Mouse (Mus musculus) forebrain, embryonic 10.5 days (tissue): ENCODE data around the gene Rit1. TPM values are rescaled to one million over a fixed set of nuclear protein-coding genes. Genes with fewer than 3 reads are reported as not detected.
"Not testable (repeated sequence)": the region's sequence is repeated elsewhere in the genome, so short reads cannot be mapped to it uniquely, and the experiment has no call there.

Source experiments
- DNase-seq: peaks from one replicate; pipeline ENCODE4 v3.0.0-alpha.2; 2017; ENCODE audit warnings: low spot score; ENCODE audit errors: extremely low spot score
- H3K27ac ChIP-seq: fragments of 300-500 bp; sonication (generic); 2 replicates; pipeline ENCODE4 v1.5.1; 2016; ENCODE audit warnings: mild to moderate bottlenecking
- H3K27me3 ChIP-seq: fragments of 300-500 bp; sonication (generic); 2 replicates; pipeline ENCODE4 v1.6.1; 2016; ENCODE audit warnings: mild to moderate bottlenecking; ENCODE audit not compliant: poor library complexity, severe bottlenecking
- H3K36me3 ChIP-seq: fragments of 300-500 bp; sonication (generic); replicated peaks from 2 replicates; pipeline ENCODE4 v1.6.1; 2016; ENCODE audit warnings: mild to moderate bottlenecking, moderate library complexity
- H3K4me1 ChIP-seq: fragments of 300-500 bp; sonication (generic); 2 replicates; pipeline ENCODE4 v1.6.1; 2016
- H3K4me3 ChIP-seq: fragments of 300-500 bp; sonication (generic); 2 replicates; pipeline ENCODE4 v1.5.1; 2016; ENCODE audit warnings: mild to moderate bottlenecking, moderate library complexity
- H3K9me3 ChIP-seq: fragments of 300-500 bp; sonication (generic); 2 replicates; pipeline ENCODE4 v1.6.1; 2016; ENCODE audit warnings: mild to moderate bottlenecking, moderate library complexity
- WGBS: fragments of 180-500 bp; shearing (Covaris S2); methylation state at CpG from one replicate; pipeline ENCODE4 v1.1.7; 2016; 5-methylcytosine and 5-hydroxymethylcytosine counted together
- polyA plus RNA-seq: library from polyadenylated mRNA; unstranded; fragments of >200 nt; fragmentation: Nextera tagmentation; extraction: Ambion mirVana; gene quantifications from 2 replicates; pipeline ENCODE4 v1.2.1, GENCODE M21; 2016

Rit1 gene
- polyA plus RNA-seq, 1 experiment from 2014 or later, result 32.3 TPM

DNA sequence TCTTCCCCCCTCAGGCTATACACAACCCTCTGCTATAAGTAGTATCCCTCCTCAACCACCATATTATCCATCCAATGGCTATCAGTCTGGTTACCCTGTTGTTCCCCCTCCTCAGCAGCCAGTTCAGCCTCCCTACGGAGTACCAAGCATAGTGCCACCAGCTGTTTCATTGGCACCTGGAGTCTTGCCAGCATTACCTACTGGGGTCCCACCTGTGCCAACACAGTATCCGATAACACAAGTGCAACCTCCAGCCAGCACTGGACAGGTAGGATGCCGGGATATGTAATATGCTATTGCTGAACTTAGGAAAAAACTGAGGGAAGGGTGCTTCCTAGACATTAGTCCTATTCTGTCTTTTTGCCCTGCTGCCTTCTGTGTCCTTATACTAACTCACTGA is 16.4 kb upstream of the Rit1 start:
- WGBS, result 97% methylated on average over 3 of the region's 3 CpGs
- H3K27ac ChIP-seq, result no peak overlapping the region
- H3K27me3 ChIP-seq, result no peaks in the 10 kb centered on the region
- H3K9me3 ChIP-seq, result no peaks in the 10 kb centered on the region
- peaks cover 99% of the 10 kb centered on the region for H3K36me3 ChIP-seq
- no peak for DNase-seq
- no peak overlapping the region for H3K4me3 ChIP-seq
- no peaks in the 10 kb centered on the region for H3K4me1 ChIP-seq

DNA sequence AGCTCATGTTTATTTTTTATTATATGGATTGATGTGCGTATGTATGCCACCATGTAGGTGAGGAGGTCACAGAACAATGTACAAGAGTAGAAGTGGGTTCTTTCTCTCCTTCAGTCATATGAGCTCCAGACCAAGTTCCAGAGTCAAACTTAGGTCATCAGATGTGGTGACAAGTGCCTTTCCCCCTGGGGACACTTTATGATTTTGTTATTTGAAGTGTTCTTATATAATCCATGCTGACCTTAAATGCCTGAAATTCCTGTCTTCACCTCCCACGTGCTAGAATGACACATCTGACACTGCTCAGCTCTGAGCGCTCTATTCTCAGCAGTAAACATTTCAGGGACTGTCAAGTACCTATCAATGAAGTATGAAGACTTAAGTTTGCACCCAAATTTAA is 15.4 kb upstream of the Rit1 start:
- no peaks in the 10 kb centered on the region for H3K9me3 ChIP-seq
- peaks cover 99% of the 10 kb centered on the region for H3K36me3 ChIP-seq
- DNase-seq, result no peak
- no peak overlapping the region for H3K4me3 ChIP-seq
- no peaks in the 10 kb centered on the region for H3K4me1 ChIP-seq
- H3K27ac ChIP-seq, result no peak overlapping the region
- H3K27me3 ChIP-seq, result no peaks in the 10 kb centered on the region
- 90% methylated on average over 3 of the region's 3 CpGs for WGBS

DNA sequence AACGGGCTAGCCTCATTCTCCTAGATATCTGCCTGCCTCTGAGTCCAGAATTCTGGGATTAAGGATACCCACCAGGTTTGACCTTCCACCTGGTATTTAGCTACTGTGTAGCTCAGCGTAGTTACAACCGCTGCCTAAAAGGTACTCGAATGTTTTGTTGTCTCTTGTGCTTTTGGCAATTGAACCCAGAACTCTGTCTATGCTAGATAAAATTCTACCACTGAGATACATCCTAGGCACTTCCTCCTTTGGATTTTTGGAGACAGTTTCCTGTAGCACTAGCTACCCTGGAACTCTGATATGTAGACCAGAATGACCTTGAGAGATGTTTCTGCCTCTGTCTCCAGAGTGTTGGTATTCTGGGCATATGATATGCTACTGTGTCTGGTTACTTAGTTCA is 2.9 kb upstream of the Rit1 start:
- DNase-seq, result no peak
- no peaks in the 10 kb centered on the region for H3K9me3 ChIP-seq
- H3K36me3 ChIP-seq, result peaks cover 69% of the 10 kb centered on the region
- peaks cover 20% of the 10 kb centered on the region for H3K4me1 ChIP-seq
- no peak overlapping the region for H3K4me3 ChIP-seq
- no peaks in the 10 kb centered on the region for H3K27me3 ChIP-seq
- no peak overlapping the region for H3K27ac ChIP-seq
- 93% methylated on average over 4 of the region's 4 CpGs for WGBS

DNA sequence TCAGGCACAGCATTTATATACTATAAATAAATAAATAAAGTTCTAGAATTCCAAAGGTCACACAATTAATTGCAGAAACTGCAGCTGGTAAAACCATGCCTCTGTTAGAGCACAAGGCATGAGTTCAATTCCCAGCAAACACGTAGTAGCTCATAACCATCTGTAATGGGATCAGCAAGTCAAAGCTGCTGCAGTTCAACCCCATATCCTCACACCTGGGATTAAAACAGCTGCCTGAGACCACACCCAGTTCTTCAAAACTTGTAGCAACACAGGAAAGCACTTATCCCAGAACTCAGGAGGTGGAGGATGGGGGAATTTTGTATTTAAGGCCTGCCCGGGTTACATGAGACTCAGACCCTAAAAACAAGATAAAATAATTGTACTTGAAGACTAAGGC is 1.9 kb upstream of the Rit1 start:
- Histone ChIP-seq H3K27me3 (no peaks in the 10 kb centered on the region), H3K4me3 (no peak overlapping the region), H3K36me3 (peaks cover 69% of the 10 kb centered on the region), H3K27ac (no peak overlapping the region), H3K4me1 (peaks cover 25% of the 10 kb centered on the region), H3K9me3 (no peaks in the 10 kb centered on the region)
- WGBS, result 81% methylated on average over 2 of the region's 2 CpGs
- DNase-seq, result no peak

DNA sequence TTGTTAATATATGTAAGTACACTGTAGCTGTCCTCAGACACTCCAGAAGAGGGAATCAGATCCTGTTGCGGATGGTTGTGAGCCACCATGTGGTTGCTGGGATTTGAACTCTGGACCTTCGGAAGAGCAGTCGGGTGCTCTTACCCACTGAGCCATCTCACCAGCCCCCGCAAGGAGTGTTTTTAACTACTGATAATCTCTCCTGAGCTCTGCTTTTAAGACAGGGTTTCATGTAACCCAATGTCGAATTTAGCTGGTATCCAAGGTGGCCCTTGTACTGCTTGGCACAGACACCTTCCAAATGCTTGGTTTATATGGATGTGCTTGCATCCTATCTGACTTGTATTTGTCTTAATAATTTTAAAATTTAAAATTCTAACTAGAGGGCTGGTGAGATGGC is 922 bp upstream of the Rit1 start:
- H3K36me3 ChIP-seq, result peaks cover 69% of the 10 kb centered on the region

GRCm38 (mm10) chr3:88717198-88717798 is 660 bp downstream of the Rit1 start:
- peak overlapping the region; percentile 86 for H3K27ac ChIP-seq
- H3K27me3 ChIP-seq, result no peaks in the 10 kb centered on the region
- peaks cover 66% of the 10 kb centered on the region for H3K36me3 ChIP-seq
- peak overlapping the region; percentile 82 for H3K4me3 ChIP-seq
- DNase-seq, result peak; percentile 38
- no peaks in the 10 kb centered on the region for H3K9me3 ChIP-seq
- H3K4me1 ChIP-seq, result peaks cover 25% of the 10 kb centered on the region
- WGBS, result 12% methylated on average over 9 of the region's 9 CpGs

More for the DNA sequence above, 922 bp upstream of the Rit1 start:
- not testable (repeated sequence) for H3K27ac ChIP-seq, H3K9me3 ChIP-seq, H3K27me3 ChIP-seq, DNase-seq, H3K4me3 ChIP-seq
- H3K4me1 ChIP-seq, result peaks cover 25% of the 10 kb centered on the region
- 93% methylated on average over 5 of the region's 5 CpGs for WGBS

- H3K9me3 ChIP-seq, result no peaks in the 10 kb centered on the region
- no peaks in the 10 kb centered on the region for H3K27me3 ChIP-seq
- peaks cover 25% of the 10 kb centered on the region for H3K4me1 ChIP-seq
- no peak for DNase-seq
- H3K27ac ChIP-seq, result no peak overlapping the region
- peaks cover 61% of the 10 kb centered on the region for H3K36me3 ChIP-seq
- peak overlapping the region; percentile 82 for H3K4me3 ChIP-seq
- WGBS, result 82% methylated on average over 1 of the region's 1 CpGs
These were observed 1.2 kb downstream of the Rit1 start for GRCm38 (mm10) chr3:88717831-88718230.

- H3K4me3 ChIP-seq, result no peak overlapping the region
- peaks cover 59% of the 10 kb centered on the region for H3K36me3 ChIP-seq
- H3K27ac ChIP-seq, result no peak overlapping the region
- H3K4me1 ChIP-seq, result peaks cover 25% of the 10 kb centered on the region
- DNase-seq, result no peak
- WGBS, result 89% methylated on average over 2 of the region's 2 CpGs
- H3K9me3 ChIP-seq, result peaks cover 8% of the 10 kb centered on the region; the same call in 1 of the 2 replicates
- no peaks in the 10 kb centered on the region for H3K27me3 ChIP-seq
These were observed 2.5 kb downstream of the Rit1 start for GRCm38 (mm10) chr3:88719098-88719497.

DNA sequence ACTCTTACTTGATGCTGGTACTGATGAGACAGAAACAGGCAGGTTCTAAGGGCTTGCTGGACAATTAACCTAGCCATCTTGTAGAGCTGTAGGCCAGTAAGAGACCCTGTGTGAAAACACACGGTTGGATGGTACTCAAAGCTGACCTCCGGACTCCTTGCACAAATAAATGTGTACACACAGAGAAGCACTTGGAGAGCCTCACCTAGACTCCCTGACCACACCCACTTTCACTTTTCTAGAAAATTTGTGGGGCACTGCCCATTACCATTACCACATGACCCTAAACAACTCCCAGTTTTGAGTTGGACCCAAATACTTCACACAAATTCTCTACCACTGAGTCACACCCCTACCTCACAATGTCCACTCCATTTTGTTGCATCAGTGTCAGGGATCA is 19.9 kb downstream of the Rit1 start:
- WGBS, result 94% methylated on average over 2 of the region's 2 CpGs
- Histone ChIP-seq H3K4me1 (no peaks in the 10 kb centered on the region), H3K27ac (no peak overlapping the region), H3K27me3 (no peaks in the 10 kb centered on the region), H3K4me3 (no peak overlapping the region), H3K36me3 (peaks cover 52% of the 10 kb centered on the region), H3K9me3 (peaks cover 6% of the 10 kb centered on the region)
- no peak for DNase-seq

GRCm38 (mm10) chr3:88738641-88739040 is 22.0 kb downstream of the Rit1 start:
- Histone ChIP-seq H3K4me3 (no peak overlapping the region), H3K4me1 (no peaks in the 10 kb centered on the region), H3K9me3 (peaks cover 8% of the 10 kb centered on the region), H3K27ac (no peak overlapping the region), H3K36me3 (peaks cover 59% of the 10 kb centered on the region), H3K27me3 (no peaks in the 10 kb centered on the region)
- no peak for DNase-seq
- WGBS, result 55% methylated on average over 3 of the region's 3 CpGs

- 93% methylated on average over 3 of the region's 3 CpGs for WGBS
- Histone ChIP-seq H3K9me3 (peaks cover 12% of the 10 kb centered on the region), H3K27me3 (no peaks in the 10 kb centered on the region), H3K36me3 (peaks cover 74% of the 10 kb centered on the region), H3K4me1 (no peaks in the 10 kb centered on the region), H3K4me3 (no peak overlapping the region), H3K27ac (no peak overlapping the region)
- no peak for DNase-seq
These were observed 23.5 kb downstream of the Rit1 start for GRCm38 (mm10) chr3:88740147-88740546.

DNA sequence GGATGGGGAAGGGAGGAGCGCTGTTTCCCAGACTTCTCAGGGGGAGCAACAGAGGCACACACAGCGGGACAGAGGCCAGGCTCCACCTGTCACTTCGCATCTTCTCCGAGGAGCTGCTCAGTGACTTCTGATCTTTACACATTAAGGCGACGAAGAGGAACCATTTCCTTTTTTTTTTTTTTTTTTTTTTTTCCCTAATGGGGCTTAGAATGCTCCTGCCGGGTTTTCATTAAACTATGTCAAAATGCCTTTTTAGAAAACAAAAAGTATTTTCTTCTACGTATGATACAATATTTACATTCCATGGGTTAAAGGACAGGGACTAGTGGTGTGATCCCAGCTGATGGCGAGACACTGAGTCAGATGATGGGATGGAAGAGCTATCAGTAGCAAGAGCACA is 28.9 kb downstream of the Rit1 start:
- 94% methylated on average over 9 of the region's 9 CpGs for WGBS

GRCm38 (mm10) chr3:88746139-88746870 is 29.7 kb downstream of the Rit1 start:
- no peak overlapping the region for H3K4me3 ChIP-seq
- H3K27ac ChIP-seq, result no peak overlapping the region
- 93% methylated on average over 15 of the region's 15 CpGs for WGBS
- H3K4me1 ChIP-seq, result no peaks in the 10 kb centered on the region
- DNase-seq, result no peak
- H3K36me3 ChIP-seq, result peaks cover 99% of the 10 kb centered on the region
- peaks cover 44% of the 10 kb centered on the region for H3K9me3 ChIP-seq
- H3K27me3 ChIP-seq, result no peaks in the 10 kb centered on the region

More for the DNA sequence above, 28.9 kb downstream of the Rit1 start:
- DNase-seq, result no peak
- H3K27me3 ChIP-seq, result no peaks in the 10 kb centered on the region
- H3K4me3 ChIP-seq, result no peak overlapping the region
- peaks cover 44% of the 10 kb centered on the region for H3K9me3 ChIP-seq
- no peaks in the 10 kb centered on the region for H3K4me1 ChIP-seq
- peaks cover 98% of the 10 kb centered on the region for H3K36me3 ChIP-seq
- no peak overlapping the region for H3K27ac ChIP-seq
